Mouse (Mus musculus) heart, adult 18-20 months (tissue): ENCODE data around the gene Clec3a. TPM values are rescaled to one million over a fixed set of nuclear protein-coding genes. Genes with fewer than 3 reads are reported as not detected.

Experiments
- DNase-seq, 2 experiments: peaks; one replicate each; pipeline ENCODE4 v3.0.0; 2021 to 2022; ENCODE audit warnings: mixed read lengths in 1 of 2
- total RNA-seq, 2 experiments: library from RNA; stranded (reverse); gene quantifications; 2 replicates each; pipeline ENCODE4 v1.2.3; 2021

Gene Clec3a
- total RNA-seq, 2 experiments from 2014 or later, result 0.65 TPM; not detected in 1

GRCm38 (mm10) chr8:114458113-114458784 lies 40.4 kb downstream of the Clec3a start:
- DNase-seq, result peak; percentile 46 to 51

- no peak for DNase-seq
These were observed 42.7 kb downstream of the Clec3a start for GRCm38 (mm10) chr8:114460600-114460999.

GRCm38 (mm10) chr8:114462591-114462990 lies 44.7 kb downstream of the Clec3a start:
- DNase-seq, result no peak

- no peak for DNase-seq
These were observed 45.4 kb downstream of the Clec3a start for GRCm38 (mm10) chr8:114463305-114463704.

GRCm38 (mm10) chr8:114468526-114469207 lies 50.8 kb downstream of the Clec3a start:
- no peak for DNase-seq

- no peak for DNase-seq
These were observed 51.3 kb downstream of the Clec3a start for GRCm38 (mm10) chr8:114469208-114469590.

GRCm38 (mm10) chr8:114473546-114473945 lies 55.7 kb downstream of the Clec3a start:
- peak in 1 of 2 experiments; percentile 16 for DNase-seq

Other genes with a start within 250 kb of the Clec3a start
- gene Vat1l, start 212.5 kb upstream of the Clec3a start, total RNA-seq, result under 1 TPM; 0.12 to 0.46 TPM
- 1 to 10 TPM; 3.8 to 5.3 TPM for gene Wwox, start 21.6 kb downstream of the Clec3a start, total RNA-seq